Mouse (Mus musculus) liver, embryonic 13.5 days (tissue): ENCODE results near the gene Gnb1. TPM values are rescaled to one million over a fixed set of nuclear protein-coding genes. Genes with fewer than 3 reads are reported as not detected.
"Not testable (repeated sequence)": the region's sequence is repeated elsewhere in the genome, so short reads cannot be mapped to it uniquely, and the experiment has no call there.

Source experiments
- ATAC-seq: fragments of 200-750 bp; cut with Nextera tagmentation; 2 replicates; pipeline ENCODE4 v1.8.0; 2017; ENCODE audit warnings: low read depth, mild to moderate bottlenecking, moderate number of reproducible peaks, moderate library complexity
- DNase-seq: peaks from one replicate; pipeline ENCODE4 v3.0.0; 2022
- H3K27ac ChIP-seq: fragments of 300-500 bp; sonication (generic); 2 replicates; pipeline ENCODE4 v1.5.1; 2015; ENCODE audit warnings: moderate library complexity, mild to moderate bottlenecking, inconsistent platforms
- H3K27me3 ChIP-seq: fragments of 300-500 bp; sonication (generic); 2 replicates; pipeline ENCODE4 v1.6.1; 2015; ENCODE audit warnings: mild to moderate bottlenecking, inconsistent platforms
- H3K36me3 ChIP-seq: fragments of 300-500 bp; sonication (generic); 2 replicates; pipeline ENCODE4 v1.6.1; 2015; ENCODE audit warnings: mild to moderate bottlenecking, inconsistent platforms
- H3K4me1 ChIP-seq: fragments of 300-500 bp; sonication (generic); replicated peaks from 2 replicates; pipeline ENCODE4 v1.6.1; 2015; ENCODE audit warnings: inconsistent platforms
- H3K4me2 ChIP-seq: fragments of 300-500 bp; sonication (generic); 2 replicates; pipeline ENCODE4 v1.6.1; 2015; ENCODE audit warnings: inconsistent platforms, mild to moderate bottlenecking, moderate library complexity
- H3K4me3 ChIP-seq: fragments of 300-500 bp; sonication (generic); replicated peaks from 2 replicates; pipeline ENCODE4 v1.5.1; 2015; ENCODE audit warnings: mild to moderate bottlenecking, inconsistent platforms
- H3K9ac ChIP-seq: fragments of 300-500 bp; sonication (generic); 2 replicates; pipeline ENCODE4 v1.6.1; 2015; ENCODE audit warnings: mild to moderate bottlenecking, inconsistent platforms
- H3K9me3 ChIP-seq: fragments of 300-500 bp; sonication (generic); replicated peaks from 2 replicates; pipeline ENCODE4 v1.6.1; 2016; ENCODE audit warnings: inconsistent platforms
- WGBS: fragments of 180-500 bp; shearing (Covaris S2); methylation state at CpG from one replicate; pipeline ENCODE4 v1.1.7; 2015; ENCODE audit not compliant: insufficient replicate concordance; 5-methylcytosine and 5-hydroxymethylcytosine counted together
- polyA plus RNA-seq: library from polyadenylated mRNA; unstranded; fragments of >200 nt; fragmentation: Nextera tagmentation; extraction: Ambion mirVana; gene quantifications from 2 replicates; pipeline ENCODE4 v1.2.1, GENCODE M21; 2015

Gene Gnb1
- polyA plus RNA-seq, 1 experiment from 2014 or later = 130 TPM

GRCm38 (mm10) chr4:155469590-155470262 lies 21.4 kb upstream of the Gnb1 start:
- Histone ChIP-seq H3K4me1 (peaks cover 10% of the 10 kb centered on the region), H3K9ac (no peak overlapping the region), H3K4me2 (peak overlapping the region; percentile 73), H3K36me3 (no peaks in the 10 kb centered on the region), H3K9me3 (no peaks in the 10 kb centered on the region), H3K4me3 (peak overlapping the region; percentile 54), H3K27ac (no peak overlapping the region), H3K27me3 (peaks cover 39% of the 10 kb centered on the region)
- WGBS = 66% methylated on average over 18 of the region's 18 CpGs
- DNase-seq (no peak), ATAC-seq (no peak)

DNA sequence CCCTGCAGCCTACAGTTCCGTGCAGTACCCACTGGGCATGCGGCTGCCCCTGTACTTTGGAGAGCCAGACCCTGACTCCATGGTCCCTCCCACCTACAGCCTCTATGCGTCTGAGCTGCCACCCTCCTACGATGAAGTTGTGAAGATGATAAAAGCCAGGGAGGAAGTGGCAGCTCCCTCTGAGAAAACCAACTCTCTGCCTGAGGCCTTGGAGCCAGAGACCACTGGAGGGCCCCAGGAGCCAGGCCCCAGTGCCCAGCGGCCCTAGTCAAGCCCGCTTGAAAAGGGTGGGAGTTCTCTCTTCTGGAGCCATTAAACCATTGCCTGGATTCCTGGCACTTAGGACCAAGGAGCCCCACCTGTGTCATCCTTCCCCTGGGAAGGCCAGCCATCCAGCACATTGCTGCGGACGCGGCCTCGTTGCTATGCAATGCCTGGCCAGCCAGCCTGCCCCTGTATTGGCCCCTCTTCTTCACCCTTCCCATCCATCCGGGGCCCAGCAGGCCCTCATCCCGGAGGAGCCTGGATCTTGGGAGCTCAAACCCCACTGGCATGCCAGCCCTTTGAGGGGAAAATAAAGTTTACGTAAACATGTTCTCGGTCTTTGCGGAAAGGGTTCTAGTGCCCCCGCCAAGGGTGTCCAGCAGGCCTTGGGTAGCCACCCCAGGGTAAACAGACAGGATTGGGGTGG lies 20.8 kb upstream of the Gnb1 start:
- 67% methylated on average over 16 of the region's 16 CpGs for WGBS
- ATAC-seq = no peak

GRCm38 (mm10) chr4:155470997-155471396 lies 20.2 kb upstream of the Gnb1 start:
- H3K9ac ChIP-seq = no peak overlapping the region
- no peak overlapping the region for H3K4me3 ChIP-seq
- peaks cover 10% of the 10 kb centered on the region for H3K4me1 ChIP-seq
- H3K36me3 ChIP-seq = no peaks in the 10 kb centered on the region
- H3K27me3 ChIP-seq = peaks cover 39% of the 10 kb centered on the region
- H3K4me2 ChIP-seq = no peak overlapping the region
- H3K9me3 ChIP-seq = no peaks in the 10 kb centered on the region
- ATAC-seq (no peak), DNase-seq (no peak)
- no peak overlapping the region for H3K27ac ChIP-seq
- 76% methylated on average over 7 of the region's 7 CpGs for WGBS

More for the DNA sequence above, 20.8 kb upstream of the Gnb1 start:
- peaks cover 39% of the 10 kb centered on the region for H3K27me3 ChIP-seq
- no peak overlapping the region for H3K4me2 ChIP-seq
- H3K9me3 ChIP-seq = no peaks in the 10 kb centered on the region
- H3K4me1 ChIP-seq = peaks cover 10% of the 10 kb centered on the region
- no peak overlapping the region for H3K4me3 ChIP-seq
- no peak for DNase-seq
- H3K27ac ChIP-seq = no peak overlapping the region
- no peak overlapping the region for H3K9ac ChIP-seq
- H3K36me3 ChIP-seq = no peaks in the 10 kb centered on the region

GRCm38 (mm10) chr4:155471406-155471805 lies 19.8 kb upstream of the Gnb1 start:
- Histone ChIP-seq H3K9me3 (no peaks in the 10 kb centered on the region), H3K27me3 (peaks cover 39% of the 10 kb centered on the region), H3K4me2 (no peak overlapping the region), H3K36me3 (no peaks in the 10 kb centered on the region), H3K4me3 (no peak overlapping the region), H3K9ac (no peak overlapping the region), H3K4me1 (peaks cover 10% of the 10 kb centered on the region), H3K27ac (no peak overlapping the region)
- DNase-seq = no peak
- ATAC-seq = no peak
- 73% methylated on average over 7 of the region's 7 CpGs for WGBS

DNA sequence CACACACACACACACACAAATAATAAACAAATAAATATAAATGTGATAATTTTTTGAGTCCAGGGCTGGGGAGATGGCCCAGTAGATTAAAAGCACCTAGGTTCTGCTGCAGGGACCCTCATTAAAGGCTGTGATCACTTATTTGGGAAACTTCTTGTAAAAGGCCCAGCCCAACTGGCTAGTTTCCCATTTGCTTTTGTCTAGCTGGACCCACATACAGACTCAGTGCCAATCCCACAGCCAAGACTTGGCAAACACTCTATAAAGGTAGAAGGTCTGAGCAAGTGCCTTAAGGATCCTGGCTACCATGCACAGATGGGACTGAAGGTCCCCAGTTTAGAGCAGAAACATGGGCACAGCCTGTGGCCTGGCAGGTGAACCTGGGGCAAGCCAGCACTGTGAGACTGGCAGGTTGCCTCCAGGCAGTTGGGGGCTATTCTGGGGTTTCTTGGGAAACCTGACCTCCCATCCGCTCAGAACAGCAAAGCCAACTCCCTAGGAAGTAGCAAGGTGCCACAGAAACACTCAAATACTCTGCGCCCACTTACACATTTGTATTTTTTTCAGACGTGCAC lies 18.4 kb upstream of the Gnb1 start:
- no peak for ATAC-seq
- 54% methylated on average over 3 of the region's 3 CpGs for WGBS
- Histone ChIP-seq H3K9me3 (no peaks in the 10 kb centered on the region), H3K4me3 (no peak overlapping the region), H3K4me1 (peaks cover 10% of the 10 kb centered on the region), H3K36me3 (no peaks in the 10 kb centered on the region), H3K9ac (no peak overlapping the region), H3K27ac (no peak overlapping the region), H3K4me2 (no peak overlapping the region), H3K27me3 (peaks cover 37% of the 10 kb centered on the region)
- DNase-seq = no peak

GRCm38 (mm10) chr4:155473319-155473718 lies 17.8 kb upstream of the Gnb1 start:
- ATAC-seq (no peak), DNase-seq (no peak)
- Histone ChIP-seq H3K9me3 (no peaks in the 10 kb centered on the region), H3K27me3 (peaks cover 37% of the 10 kb centered on the region), H3K36me3 (no peaks in the 10 kb centered on the region), H3K4me1 (peaks cover 10% of the 10 kb centered on the region), H3K4me3 (no peak overlapping the region), H3K9ac (no peak overlapping the region), H3K27ac (no peak overlapping the region), H3K4me2 (no peak overlapping the region)
- WGBS = 38% methylated on average over 5 of the region's 5 CpGs

DNA sequence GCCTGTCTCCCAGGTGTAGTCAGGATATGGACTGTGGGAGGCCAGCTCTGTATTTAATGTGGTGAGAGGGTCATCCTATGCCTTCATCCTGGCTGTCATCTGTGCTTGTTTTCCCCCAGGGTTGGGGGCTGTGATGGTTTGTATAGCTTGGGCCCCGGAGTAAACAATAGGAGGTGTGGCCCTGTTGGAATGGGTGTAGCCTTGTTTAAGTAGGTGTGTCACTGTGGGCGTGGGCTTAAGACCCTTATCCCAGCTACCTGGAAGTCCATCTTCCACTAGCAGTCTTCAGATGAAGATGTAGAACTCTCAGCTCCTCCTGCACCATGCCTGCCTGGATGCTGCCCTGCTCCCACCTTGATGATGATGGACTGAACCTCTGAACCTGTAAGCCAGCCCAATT lies 17.4 kb upstream of the Gnb1 start:
- ATAC-seq, H3K4me3 ChIP-seq, H3K27ac ChIP-seq, H3K9me3 ChIP-seq, H3K4me1 ChIP-seq, DNase-seq, H3K36me3 ChIP-seq, H3K9ac ChIP-seq, H3K4me2 ChIP-seq: not testable (repeated sequence)
- whole genome bisulfite sequencing = 32% methylated on average over 2 of the region's 2 CpGs
- peaks cover 33% of the 10 kb centered on the region for H3K27me3 ChIP-seq

- Histone ChIP-seq H3K27ac (no peak overlapping the region), H3K4me3 (peak overlapping the region; percentile 27), H3K4me1 (peaks cover 16% of the 10 kb centered on the region), H3K27me3 (0 out of 2 replicates have a peak, but pooled peaks cover 6% of the 10 kb centered on the region), H3K9me3 (no peaks in the 10 kb centered on the region), H3K36me3 (no peaks in the 10 kb centered on the region), H3K4me2 (peak overlapping the region; percentile 50), H3K9ac (0 out of 2 replicates have a peak overlapping the region, but pooled peaks have one; percentile 19)
- peak; percentile 63 for DNase-seq
- peak; percentile 58 for ATAC-seq
- 16% methylated on average over 28 of the region's 28 CpGs for WGBS
Observed at GRCm38 (mm10) chr4:155481381-155482124, 9.6 kb upstream of the Gnb1 start.

GRCm38 (mm10) chr4:155482125-155482480 lies 9.1 kb upstream of the Gnb1 start:
- H3K27me3 ChIP-seq = 0 out of 2 replicates have a peak, but pooled peaks cover 6% of the 10 kb centered on the region
- no peak for ATAC-seq
- WGBS = 82% methylated on average over 6 of the region's 6 CpGs
- peaks cover 21% of the 10 kb centered on the region for H3K4me1 ChIP-seq
- H3K27ac ChIP-seq = no peak overlapping the region
- no peak overlapping the region; the same call in 1 of the 2 replicates for H3K4me2 ChIP-seq
- no peak overlapping the region for H3K9ac ChIP-seq
- H3K36me3 ChIP-seq = no peaks in the 10 kb centered on the region
- H3K9me3 ChIP-seq = no peaks in the 10 kb centered on the region
- no peak overlapping the region for H3K4me3 ChIP-seq
- no peak for DNase-seq

DNA sequence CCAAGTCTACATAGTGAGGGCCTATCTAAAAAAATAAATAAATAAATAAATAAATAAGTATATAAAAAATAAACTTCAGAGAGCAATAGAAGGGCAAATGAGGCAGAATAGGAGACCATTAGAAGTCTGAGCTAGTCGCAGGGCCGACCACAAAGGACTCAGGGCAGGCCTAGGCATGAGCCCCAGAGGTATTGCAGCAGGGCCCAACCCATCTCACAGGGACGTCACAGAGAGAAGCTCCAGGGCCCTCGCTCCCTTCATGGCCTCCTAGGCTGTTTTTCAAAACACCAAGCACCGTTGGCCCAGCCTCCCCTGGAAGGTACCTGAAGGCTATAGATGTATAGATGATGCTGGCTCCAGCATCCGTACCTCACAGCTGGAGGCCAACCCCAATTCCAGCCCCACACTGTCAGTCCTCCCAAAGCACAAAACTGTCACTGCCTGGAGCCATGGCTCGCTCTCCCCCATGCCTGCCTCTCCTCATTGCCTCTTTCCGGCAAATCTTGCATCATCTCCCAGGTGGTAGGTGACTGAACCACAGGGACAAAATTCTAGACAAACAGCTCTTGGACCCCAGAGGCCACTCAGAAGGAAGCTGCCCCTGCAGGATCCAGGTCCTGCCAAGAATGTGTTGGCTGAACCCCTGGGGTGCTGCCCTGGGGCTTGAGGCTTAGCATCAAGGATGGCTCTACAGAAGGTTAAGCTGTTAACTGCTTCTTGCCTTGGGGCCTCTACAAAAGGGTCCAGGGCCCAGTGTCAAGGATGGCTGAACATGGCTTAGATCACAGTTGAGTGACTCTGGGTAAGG lies 8.2 kb upstream of the Gnb1 start:
- no peak for ATAC-seq
- Histone ChIP-seq H3K36me3 (no peaks in the 10 kb centered on the region), H3K4me2 (no peak overlapping the region), H3K27ac (no peak overlapping the region), H3K27me3 (0 out of 2 replicates have a peak, but pooled peaks cover 4% of the 10 kb centered on the region), H3K4me3 (no peak overlapping the region), H3K9ac (no peak overlapping the region), H3K4me1 (peaks cover 29% of the 10 kb centered on the region), H3K9me3 (no peaks in the 10 kb centered on the region)
- 68% methylated on average over 8 of the region's 8 CpGs for WGBS
- DNase-seq = no peak
